Mouse (Mus musculus) lung, adult 2 months (tissue): ENCODE data around the gene Kcnab2.

ENCODE experiments used
- CTCF ChIP-seq: fragments of 200-500 bp; IDR thresholded peaks from 2 replicates; pipeline ENCODE4 v1.5.1; 2011; ENCODE audit warnings: mild to moderate bottlenecking, low read length, control low read depth; ENCODE audit not compliant: insufficient read depth
- POLR2A ChIP-seq: fragments of 200-500 bp; IDR thresholded peaks from 2 replicates; pipeline ENCODE4 v1.6.1; 2011; ENCODE audit warnings: low read depth, mild to moderate bottlenecking, control low read depth, low read length, borderline replicate concordance; ENCODE audit errors: extremely low read depth

- TF ChIP-seq CTCF (no peak), POLR2A (no peak)
These were observed 127.8 kb downstream of the Kcnab2 start for GRCm38 (mm10) chr4:152349837-152350381.
